Mouse (Mus musculus): ENCODE measurements around the gene Arf5.

GRCm38 (mm10) chr6:28422651-28423290 lies 589 bp upstream of the Arf5 start:
- TF ChIP-seq CTCF (IDR thresholded peaks at IDR 0.05; ENCODE audit: low read depth, low read length) (no peak), POLR2A (IDR thresholded peaks at IDR 0.05; ENCODE audit: insufficient read depth, low read length) (no peak)
